Mouse (Mus musculus) cerebellum, postnatal 36 days (tissue): ENCODE data around the gene 4931414P19Rik.

ENCODE experiments used
- DNase-seq, 2 experiments: peaks; one replicate each; pipeline ENCODE4 v3.0.0; 2021 to 2022; ENCODE audit warnings: mixed read lengths in 2 of 2

The 4931414P19Rik gene

DNA sequence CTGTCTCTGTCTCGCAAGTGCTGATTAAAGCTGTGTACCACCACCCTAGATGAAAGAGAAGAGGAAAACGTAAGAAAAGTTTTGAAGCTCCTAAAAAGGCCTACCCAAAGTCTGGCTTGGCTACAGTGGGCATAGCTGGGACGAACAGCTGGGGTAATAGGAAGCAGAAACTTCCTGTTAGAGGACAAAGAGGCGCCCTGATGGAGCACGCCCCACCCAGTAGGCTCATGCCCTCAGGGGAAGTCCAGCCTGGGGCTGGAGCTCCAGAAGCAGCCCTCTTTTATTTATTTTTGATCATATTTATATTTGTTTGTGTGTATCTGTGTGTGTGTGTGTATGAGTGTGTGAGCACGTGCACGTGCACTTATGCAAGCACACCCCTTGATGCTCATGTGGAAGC is 26.2 kb downstream of the 4931414P19Rik start:
- no peak for DNase-seq

DNA sequence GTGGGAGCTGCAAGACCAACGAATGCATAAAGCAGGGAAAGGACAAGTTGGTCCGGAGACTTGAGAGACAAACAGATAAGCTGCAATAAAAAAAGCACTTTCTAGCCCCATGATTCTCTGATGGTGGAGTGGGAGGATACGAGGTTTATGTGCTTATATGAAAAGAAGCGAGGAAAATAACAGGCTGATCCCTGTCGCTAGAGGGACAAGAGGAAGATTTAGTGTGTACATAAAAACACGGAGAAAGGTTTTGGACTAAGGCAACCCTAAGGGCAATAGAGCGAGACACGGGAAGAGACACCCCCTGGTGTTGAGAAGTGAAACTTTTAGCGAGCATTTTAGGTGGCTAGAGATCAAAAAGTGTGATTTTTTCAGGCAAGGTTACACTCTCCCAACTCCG is 27.7 kb downstream of the 4931414P19Rik start:
- DNase-seq, result no peak

DNA sequence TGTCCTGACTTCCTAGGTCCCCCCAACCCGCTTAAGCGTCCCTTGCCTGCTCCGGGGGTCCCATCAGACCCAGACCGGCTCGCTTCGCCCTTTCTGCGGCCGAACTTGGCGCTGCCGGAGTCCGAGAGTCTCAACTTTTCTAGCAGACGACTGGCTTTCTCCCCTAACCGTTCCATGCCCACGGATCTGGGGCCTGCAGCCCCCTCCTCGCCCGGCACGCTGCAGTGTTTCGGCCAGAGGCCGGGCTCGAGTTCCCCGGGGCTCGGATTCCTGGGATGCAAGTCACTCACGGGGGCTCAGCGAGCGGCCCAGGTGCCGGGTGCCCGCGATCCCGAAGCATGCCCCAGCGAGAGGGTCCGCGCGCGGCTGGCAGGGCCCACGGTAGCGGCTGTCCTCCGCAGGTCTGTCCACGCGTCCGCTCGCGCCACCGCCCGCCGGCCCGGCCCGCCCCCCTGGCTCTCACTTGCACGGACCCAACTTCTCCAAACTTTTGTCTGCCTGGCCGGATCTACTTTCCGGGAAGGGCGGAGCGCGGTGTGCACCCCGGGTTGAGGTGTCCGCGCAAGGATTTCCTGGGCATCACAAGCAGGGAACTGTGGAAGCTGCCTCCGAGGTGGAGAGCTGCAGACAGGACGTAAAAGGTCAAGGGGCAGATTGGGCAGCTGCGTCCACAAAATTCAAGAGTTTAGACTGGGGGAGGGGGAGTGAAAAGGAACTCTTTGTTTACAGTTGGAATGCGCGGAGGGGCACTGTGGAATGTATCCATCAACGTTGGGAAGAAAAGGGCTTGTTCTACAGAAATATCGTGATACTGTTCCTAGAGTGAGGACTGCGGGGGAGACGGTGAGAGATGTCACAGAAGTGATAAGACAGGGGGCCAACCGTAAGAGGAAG is 28.5 kb downstream of the 4931414P19Rik start, which contains the start of gene Ajuba:
Gene Ajuba, minus strand, starts transcription at position 470 of the 894 bp plus-strand sequence.
- peak; percentile 45 to 49 for DNase-seq

DNA sequence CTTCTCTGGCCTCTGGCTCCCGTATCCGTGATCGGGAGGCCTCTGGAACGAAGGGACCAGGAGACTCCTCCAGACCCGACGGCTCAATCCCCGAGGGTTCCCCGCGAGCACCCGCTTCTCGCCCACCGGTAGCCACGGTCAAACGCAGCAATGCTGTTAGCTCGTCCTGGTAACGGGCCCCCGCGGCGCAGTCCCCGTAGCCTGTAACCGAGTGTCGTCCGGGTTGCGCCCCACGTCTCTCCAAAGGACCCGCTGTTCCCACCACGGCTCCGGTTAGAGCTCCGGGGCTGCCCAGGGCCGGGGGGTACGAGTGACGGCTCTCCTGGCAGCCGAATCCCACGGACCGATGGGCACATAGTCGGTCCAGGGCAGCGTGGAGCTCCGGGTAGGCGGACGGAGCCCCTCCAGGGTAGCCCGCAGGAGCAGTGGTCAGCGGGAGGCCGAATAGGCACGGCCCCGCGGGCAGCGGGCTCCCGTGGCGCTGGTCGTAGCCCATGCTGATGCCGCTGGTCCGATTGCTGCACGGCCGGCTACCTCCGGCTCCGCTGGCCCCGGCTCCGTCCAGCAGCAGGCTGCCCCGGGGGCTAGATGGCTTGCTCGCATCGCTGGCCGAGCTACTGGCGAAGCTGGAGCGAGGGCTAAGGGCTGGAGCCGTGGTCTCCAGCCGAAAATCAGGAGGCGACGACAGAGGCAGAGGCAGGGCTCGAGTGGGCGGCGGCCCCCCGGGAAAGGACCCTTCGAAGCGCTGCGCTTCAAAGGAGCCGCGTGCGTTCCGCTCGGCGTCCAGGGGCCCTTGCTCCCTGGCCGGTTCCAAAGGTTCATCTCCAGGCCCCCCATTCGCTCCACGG is 29.3 kb downstream of the 4931414P19Rik start:
- DNase-seq, result no peak

DNA sequence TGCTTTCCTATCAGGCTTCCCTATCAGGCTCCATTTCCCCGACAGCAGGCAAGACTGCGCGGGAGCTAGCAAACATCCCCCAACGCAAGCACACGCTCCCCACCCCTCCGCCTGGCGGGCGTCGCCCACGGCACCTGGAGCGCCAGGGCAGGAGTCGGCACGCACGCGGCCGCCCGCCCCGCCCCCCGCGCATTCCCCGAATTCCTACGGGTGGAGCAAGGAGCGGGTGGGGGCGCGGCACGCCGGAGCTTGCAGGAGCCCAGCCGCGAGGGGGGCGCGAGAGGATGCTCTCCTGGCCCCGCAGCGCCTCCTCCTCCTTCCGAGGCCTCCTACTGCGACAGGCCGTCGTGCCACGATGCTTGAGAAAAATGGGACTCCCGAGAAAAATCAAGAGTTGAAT is 30.2 kb downstream of the 4931414P19Rik start:
- DNase-seq, result no peak

DNA sequence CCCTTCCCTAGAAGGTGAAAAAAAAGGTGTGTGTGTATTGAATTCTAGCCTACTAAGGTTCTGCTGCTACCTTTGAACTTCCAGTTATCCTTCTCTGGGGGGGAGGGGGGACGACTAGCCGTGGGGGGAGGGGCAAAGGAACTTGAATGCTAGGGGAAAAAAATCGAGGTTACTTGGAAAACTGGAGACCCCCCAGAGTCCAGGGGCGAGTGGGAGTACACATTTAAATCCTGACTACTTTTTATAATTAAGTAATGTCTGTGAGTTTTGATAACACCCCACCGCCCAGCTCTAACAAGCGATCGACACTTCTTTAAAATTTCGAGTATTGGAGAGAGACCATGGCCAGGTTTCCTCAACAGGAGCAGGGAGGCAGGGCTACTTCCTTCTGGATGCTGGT is 30.8 kb downstream of the 4931414P19Rik start:
- DNase-seq, result no peak

DNA sequence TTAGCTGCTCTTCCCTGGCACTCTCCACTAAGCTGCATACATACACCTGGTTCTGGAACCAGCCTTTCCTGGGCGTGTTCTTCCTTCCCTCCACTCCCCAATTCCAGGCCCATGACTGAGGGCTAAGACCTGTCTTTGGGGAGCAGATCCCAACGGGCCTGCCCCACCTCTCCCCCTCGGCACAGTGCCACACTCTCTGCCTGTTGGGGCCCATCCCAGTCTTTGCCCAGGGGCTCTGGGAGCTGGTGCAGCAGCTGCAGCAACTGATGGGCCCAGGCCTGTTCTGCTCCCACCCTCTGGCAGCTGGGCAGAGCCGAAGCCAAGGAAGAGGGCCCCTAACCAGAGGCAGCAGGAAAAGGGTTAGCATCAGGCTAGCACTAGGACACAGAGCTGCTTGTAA is 31.5 kb downstream of the 4931414P19Rik start:
- no peak for DNase-seq

DNA sequence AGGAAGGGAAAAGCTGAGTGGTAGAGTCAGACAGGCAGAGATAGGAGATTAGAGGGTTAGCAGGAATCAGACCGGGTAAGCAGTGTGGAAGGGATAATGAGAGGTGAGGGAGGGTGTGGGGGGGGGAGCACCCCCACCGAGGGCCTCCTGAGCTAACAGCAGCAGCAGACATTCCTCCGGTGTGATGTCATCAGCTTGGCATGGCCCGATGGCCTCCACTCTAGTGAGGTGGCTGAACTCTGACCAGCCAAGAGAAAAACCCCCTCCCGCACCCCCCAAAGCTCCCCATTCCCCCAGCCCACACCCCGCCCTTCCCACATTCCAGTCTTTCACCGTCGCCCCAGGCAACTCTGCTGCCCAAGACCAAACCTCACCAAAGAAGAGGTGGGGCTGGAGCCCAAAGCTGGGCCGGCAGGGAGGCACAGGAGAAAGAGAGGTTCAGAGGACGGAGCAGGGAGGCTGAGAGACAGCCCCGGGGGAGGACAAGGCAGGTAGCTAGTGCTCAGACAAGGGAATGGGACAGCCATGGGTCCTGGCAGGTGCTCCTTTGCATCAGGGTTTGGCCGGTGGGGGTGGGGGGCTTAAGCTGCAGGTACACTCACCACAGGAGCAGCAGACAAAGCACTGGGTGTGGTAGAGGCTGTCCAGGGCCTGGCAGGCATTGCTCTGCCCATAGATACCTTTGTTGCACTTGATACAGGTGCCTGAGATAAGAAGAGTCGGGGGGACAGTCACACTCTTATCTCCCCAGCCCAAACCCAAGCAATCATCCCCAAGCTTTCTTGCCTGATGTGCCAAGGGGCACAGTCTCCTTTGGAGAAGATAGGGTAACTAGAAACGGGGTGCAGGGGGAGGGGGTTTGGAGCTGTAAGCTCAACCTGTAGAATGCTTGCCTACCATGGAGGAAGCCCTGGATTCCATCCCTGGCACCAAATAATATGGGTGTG is 32.7 kb downstream of the 4931414P19Rik start:
- no peak for DNase-seq

DNA sequence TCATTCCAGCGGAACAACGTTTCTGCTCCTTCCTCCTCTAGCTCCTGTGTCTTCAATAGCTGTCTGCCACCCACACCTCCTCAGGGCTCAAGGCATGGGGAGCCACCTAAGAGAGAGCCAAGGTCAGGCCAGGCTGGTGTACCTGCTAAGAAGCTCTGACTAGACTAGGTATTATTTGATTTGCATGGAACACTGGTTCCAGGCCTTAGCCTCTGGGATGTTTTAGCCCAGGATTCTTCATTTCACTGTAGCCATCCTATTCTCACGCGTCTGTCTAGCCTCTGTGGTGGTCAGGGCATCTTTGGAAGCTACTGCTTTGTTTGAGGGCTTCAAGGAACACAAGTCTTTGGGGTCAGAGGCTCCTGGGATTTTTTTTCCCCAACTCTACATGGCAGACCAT is 33.7 kb downstream of the 4931414P19Rik start:
- DNase-seq, result no peak

DNA sequence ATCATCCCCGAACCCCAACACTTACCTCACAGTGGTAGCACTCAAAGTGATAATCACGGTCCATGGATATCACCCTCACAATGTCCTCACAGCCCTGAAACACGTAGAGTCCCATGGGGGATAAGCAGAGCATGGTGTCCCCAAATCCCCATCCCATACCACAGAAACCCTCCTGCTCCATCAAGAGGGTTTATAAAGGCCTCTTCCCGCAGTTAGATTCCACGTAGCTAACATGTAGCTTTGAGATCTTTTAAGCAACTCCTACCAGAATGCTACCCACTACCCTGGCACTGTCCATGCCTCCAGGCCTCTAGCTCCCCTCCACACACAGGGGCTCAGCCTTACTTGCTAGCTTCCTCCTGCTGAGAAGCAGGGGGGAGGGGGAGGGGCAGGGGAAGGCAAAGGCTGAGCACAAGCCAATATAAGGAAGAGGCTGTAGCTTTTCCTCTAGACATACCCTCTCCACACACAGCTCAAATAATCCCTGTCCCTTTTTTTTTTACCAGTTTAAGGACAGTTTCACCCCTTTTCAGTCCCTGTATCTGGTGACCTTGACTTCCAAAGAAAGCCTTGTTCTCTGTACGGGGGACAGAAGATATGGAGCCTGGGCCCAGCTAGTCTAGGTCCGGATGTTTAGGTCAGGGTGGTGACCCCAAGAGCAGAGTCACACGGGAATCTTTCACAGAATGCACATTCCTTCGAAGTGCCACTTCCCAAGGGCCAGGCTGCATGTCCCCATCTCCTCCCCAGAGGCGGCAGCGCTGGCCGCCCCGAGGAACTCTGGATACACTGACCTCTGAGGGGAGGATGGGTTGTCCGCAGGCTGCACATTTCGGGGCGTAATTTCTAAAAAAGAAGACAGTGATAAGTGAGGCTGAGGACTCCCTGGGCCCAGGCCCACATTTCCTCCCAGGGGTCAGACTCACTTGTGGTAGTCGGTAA is 36.1 kb downstream of the 4931414P19Rik start:
- DNase-seq, result no peak

DNA sequence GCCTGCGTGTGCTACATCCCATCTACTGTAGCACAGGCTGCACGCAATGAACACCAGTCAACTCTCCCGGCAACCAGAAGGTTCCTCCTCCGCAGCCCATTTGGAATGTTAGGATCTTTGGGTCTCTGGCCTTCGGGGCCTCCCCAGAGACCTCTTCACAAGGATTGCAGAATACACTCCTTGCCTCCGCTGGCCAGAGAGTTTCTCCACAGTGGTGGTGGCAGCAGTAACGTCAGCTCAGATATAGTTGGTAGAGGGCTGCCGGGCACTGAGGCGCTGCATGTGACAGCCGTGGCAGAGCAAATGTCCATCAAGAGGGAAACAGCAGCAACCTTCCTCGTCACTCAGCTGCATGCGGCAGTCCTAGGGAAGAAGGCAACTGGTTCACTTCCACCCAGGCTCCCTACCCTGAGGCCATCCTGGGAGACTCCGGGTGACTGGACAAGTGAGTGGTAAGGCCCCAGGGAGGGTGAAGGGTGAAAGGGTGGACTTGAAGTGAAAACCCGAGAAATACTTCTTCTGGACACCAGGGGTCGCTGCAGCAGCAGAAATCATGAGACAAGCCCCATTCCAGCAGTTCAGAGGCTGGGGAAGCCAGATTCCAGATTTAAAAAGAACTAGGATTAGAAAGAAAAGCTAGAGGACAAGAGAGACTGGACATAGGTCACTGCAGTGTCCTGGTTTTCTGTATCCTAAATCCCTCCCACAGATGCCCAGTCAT is 36.9 kb downstream of the 4931414P19Rik start:
- DNase-seq, result peak; percentile 73 to 74

DNA sequence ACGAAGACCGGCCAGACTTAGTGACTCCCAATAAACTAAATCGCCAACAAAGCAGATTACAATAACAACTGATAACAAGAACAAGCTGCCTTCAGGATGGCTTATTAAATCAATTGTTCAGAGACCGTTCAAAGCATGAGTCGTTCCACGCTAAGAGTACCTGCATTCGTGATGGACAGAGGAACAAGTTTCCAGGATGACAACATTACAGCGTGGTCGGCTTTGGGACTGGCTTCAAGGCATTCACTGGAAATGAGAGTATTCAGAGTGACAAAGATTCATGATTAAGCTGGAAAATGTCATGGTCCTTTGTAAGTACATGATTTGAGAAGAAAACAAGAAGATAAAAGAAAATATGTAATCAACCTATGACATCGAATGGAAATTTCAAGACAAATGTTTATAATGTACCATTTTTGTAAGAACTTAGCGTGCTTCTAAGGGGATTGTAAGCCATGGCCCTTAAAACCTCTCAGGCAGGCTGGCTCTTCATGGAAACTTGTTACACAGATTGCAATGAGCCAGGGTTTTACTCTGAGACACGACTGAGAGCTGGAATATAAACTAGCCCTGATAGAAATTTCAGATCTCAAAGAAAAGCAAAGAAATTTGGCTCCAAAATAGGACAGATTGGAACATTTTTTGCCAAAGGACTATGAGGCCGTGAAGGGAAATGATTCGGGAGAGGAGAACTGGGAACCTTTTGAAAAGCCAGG is 45.1 kb downstream of the 4931414P19Rik start:
- no peak for DNase-seq

DNA sequence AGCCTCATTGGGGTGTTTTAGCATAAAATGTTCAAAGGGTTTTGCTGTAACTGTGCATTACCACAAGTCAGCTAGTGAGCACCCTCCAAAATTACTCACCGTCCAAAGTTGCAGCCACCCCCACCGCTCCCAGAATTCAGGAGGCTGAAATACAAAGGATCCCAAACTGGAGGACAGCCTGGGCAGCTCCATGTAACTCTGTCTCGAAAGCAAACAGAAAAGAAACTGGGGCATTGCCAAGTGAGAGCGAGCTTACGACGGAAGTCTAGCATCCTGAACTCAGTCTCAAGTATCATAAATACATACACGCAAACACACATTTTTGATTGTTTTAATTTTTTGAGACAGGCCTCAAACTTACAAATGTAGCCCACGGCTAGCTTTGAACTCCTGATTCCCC is 48.5 kb downstream of the 4931414P19Rik start:
- DNase-seq, result no peak

DNA sequence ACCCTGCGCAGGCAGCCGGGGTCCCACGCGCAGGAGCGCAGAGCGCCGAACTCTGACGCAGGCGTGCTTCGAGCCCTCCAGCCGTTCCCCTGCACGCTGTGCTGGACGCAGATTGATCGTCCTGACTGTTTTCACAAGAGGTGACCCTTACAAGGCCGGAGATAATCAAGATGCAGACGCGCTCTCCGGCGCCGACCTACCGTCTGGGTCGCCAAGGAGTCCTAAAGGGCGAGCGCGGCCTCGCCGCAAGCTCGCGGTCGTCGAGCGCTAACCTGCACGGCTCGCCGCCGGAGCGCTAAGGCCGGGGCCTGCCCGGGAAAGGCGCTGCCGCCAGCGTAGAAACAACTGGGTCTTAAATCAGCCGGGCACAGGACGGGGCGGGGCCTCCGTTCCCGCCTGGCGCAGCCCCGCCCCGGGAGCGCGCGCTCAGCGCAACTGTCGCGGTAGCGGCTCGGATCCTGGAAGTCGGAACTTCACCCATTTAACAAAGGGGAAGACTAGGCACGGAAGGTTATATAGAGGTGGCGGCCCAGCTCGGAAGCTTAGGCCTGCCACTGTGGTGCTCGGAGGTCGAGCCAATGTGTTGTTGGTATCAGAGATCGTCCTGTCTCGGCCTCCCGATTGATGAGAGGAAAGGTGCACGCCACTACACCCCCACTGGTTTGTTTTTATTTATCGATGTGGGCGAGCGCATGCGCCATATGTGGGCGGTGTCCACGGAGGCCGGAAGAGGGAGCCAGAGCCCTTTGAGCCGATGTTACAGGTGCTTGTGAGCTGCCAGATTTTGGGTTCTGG is 51.6 kb downstream of the 4931414P19Rik start, which contains the start of gene Haus4:
Gene Haus4, minus strand, starts transcription at position 642 of the 795 bp plus-strand sequence.
- DNase-seq, result peak; percentile 60 to 63

DNA sequence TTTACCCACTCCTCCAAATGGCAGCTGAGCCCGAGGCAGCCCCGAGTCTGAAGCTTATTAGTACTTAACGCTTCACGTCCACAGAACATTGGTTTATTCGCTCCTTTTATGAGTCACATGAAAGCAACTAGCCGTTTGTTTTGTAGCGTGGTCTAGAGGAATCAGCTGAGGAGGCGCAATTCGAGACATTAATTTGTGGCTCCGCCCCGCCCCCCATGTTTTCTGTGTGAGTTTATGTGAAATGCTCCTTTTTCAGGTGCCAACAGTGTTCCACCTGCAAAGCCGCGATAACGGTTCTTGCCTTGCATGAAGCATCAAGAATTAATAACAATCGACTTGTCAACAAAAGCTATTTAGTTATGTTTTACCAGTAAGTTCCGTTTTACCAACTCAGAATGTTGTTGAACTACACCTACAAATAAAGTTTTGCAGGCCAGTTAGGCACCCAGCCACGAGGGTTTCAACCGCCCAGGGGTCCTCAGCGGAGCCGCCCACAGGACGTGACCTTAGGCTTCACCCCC is 52.3 kb downstream of the 4931414P19Rik start:
- no peak for DNase-seq

DNA sequence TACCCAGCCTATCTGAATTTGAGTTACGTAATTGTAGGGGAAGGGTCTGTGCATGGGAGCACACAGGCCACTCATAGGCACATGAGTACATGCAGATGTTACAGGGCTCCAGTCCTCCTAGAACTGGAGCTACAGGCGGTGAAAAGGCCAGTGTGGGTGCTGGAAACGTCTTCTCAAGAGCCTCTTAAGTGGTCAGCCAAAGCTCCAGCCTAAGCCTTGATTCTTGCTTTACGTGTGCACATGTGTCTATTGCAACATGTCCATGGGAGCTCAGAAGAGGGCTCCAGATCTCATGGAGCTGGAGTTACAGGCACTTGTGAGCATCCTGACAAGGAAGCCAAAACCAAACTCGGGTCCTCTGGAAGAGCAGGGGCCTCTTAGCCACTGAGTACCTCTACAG is 61.1 kb downstream of the 4931414P19Rik start:
- no peak for DNase-seq

DNA sequence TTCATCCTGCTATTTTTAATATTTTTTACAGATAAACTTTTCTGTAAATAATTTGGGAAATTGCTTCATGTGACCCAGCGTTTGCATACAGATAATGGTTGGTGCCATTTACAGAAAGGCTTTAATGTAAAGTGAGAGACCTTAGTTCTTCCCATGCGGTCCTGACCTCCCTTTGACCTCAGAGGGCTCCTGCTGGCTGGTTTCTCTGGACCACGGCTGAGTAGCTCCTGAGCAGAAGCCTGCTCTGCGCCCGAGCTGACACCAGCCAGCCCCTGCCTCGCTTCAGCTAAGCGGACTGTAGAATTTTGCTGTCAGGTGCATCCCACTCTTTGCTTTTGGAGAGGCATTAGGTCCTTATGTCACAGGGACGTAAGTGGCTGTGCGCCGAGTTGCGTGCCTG is 65.0 kb downstream of the 4931414P19Rik start:
- no peak for DNase-seq

DNA sequence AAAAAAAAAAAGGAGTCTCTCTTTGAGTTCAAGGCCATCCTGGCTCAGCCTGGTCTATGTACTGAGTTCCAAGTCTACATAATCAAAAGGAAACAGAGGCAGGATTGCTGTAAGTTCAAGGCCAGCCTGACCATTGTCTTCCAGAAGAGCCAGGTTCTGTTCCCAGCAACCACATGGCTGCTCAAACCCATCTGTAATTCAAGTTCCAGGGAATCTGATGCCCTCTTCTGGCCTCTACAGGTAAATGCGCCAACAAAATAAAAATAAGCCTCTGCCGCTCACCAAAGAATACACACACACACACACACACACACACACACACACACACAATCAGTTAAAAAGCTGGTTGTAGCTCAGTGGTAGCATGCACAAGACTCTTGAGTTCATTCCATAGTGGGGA is 67.2 kb downstream of the 4931414P19Rik start:
- DNase-seq, result no peak
